ENCODE assay signal across 26 mouse cellular contexts in genomic region chr13:51190336-51190735, GRCm38 (mm10). TPM values are rescaled to one million over a fixed set of nuclear protein-coding genes. Genes with fewer than 3 reads are reported as not detected.
DNase-seq lines count a peak whose midpoint lies in the region; ATAC-seq and TF ChIP-seq lines count a peak whose summit lies in the region.
"Had no signal": no experiment of that assay in that cellular context is flagged by ENCODE, and none has a peak within 500 bp of the region (broad histone marks: within the 10 kb centered on the region; RNA-seq: fewer than 3 reads in every experiment).

No protein-coding gene starts in this region.

- H3K36me3 ChIP-seq in heart, embryonic 11.5 days (ENCODE audit: control insufficient read depth, insufficient read depth, low read length), result no peaks in the 10 kb centered on the region
- H3K36me3 ChIP-seq in liver, postnatal 0 days (replicated peaks; ENCODE audit: insufficient read depth, low read length), result no peaks in the 10 kb centered on the region
- H3K36me3 ChIP-seq: heart, embryonic 10.5 days; hindbrain, embryonic 13.5 days; limb, embryonic 13.5 days; liver, embryonic 13.5 days; lung, embryonic 15.5 days; midbrain, embryonic 12.5 days; neural tube, embryonic 13.5 days had no signal

- no peaks in the 10 kb centered on the region for H3K9me3 ChIP-seq in heart, embryonic 11.5 days (replicated peaks; ENCODE audit: control insufficient read depth, low read length)
- no peaks in the 10 kb centered on the region for H3K9me3 ChIP-seq in liver, postnatal 0 days (ENCODE audit: low read length)
- H3K9me3 ChIP-seq: forebrain, embryonic 13.5 days; heart, embryonic 10.5 days; hindbrain, embryonic 13.5 days; limb, embryonic 13.5 days; lung, embryonic 15.5 days; midbrain, embryonic 12.5 days; neural tube, embryonic 13.5 days had no signal

- H3K4me2 ChIP-seq in heart, embryonic 11.5 days, result no peak overlapping the region
- no peak overlapping the region for H3K4me2 ChIP-seq in liver, postnatal 0 days (ENCODE audit: low read depth, low read length)
- H3K4me2 ChIP-seq: forebrain, embryonic 13.5 days; hindbrain, embryonic 13.5 days; limb, embryonic 13.5 days; liver, embryonic 13.5 days; lung, embryonic 15.5 days; midbrain, embryonic 12.5 days; neural tube, embryonic 13.5 days had no signal

- no peaks in the 10 kb centered on the region for H3K4me1 ChIP-seq in heart, embryonic 11.5 days (ENCODE audit: control insufficient read depth, insufficient read depth, low read length)
- no peaks in the 10 kb centered on the region for H3K4me1 ChIP-seq in liver, postnatal 0 days (ENCODE audit: insufficient read depth)
- H3K4me1 ChIP-seq: forebrain, embryonic 13.5 days; heart, embryonic 10.5 days; hindbrain, embryonic 13.5 days; liver, embryonic 13.5 days; lung, embryonic 15.5 days; midbrain, embryonic 12.5 days; neural tube, embryonic 13.5 days had no signal

- no peak for ATAC-seq in heart, embryonic 11.5 days (replicated peaks; ENCODE audit: insufficient number of reproducible peaks, low FRiP score, low TSS enrichment)
- ATAC-seq in liver, postnatal 0 days, result no peak
- ATAC-seq: forebrain, embryonic 13.5 days had no signal

- DNase-seq in heart, adult 11 months, result peak; percentile 56
- DNase-seq in liver, postnatal 0 days, result no peak
- DNase-seq in liver, result no peak
- DNase-seq in thymus, postnatal 14 days, result peak; percentile 10
- DNase-seq in thymus, postnatal 25 days, result no peak
- DNase-seq in adrenal gland, postnatal 4 days (ENCODE audit: low spot score in 2 of 2), result no peak
- DNase-seq: adrenal gland, adult 8-10 months; cerebellum, adult 11 months; cerebellum, adult 9-10 months; cerebellum, postnatal 36 days; gastrocnemius, postnatal 14 days; heart, postnatal 36 days; kidney, adult 18-20 months; kidney, postnatal 4 days; liver, embryonic 13.5 days; lung, postnatal 36 days; thymus, adult 18-20 months had no signal

- TF ChIP-seq EP300 in liver, postnatal 0 days (IDR thresholded peaks at IDR 0.05; ENCODE audit: low read depth), result no peak

- TF ChIP-seq CTCF in liver, postnatal 0 days (IDR thresholded peaks at IDR 0.05; ENCODE audit: low read depth), result 0 out of 2 replicates have a peak, but pooled peaks have one; percentile 20

- H3K27ac ChIP-seq in heart, embryonic 11.5 days (ENCODE audit: low read depth, low read length), result no peak overlapping the region
- H3K27ac ChIP-seq in liver, postnatal 0 days (ENCODE audit: low read depth), result no peak overlapping the region
- H3K27ac ChIP-seq: forebrain, embryonic 13.5 days; heart, embryonic 10.5 days; hindbrain, embryonic 13.5 days; limb, embryonic 13.5 days; liver, embryonic 13.5 days; lung, embryonic 15.5 days; midbrain, embryonic 12.5 days; neural tube, embryonic 13.5 days had no signal

- no peak overlapping the region for H3K4me3 ChIP-seq in heart, embryonic 11.5 days (ENCODE audit: low read depth, low read length)
- H3K4me3 ChIP-seq in liver, postnatal 0 days (ENCODE audit: low read depth, low read length), result no peak overlapping the region
- H3K4me3 ChIP-seq: forebrain, embryonic 13.5 days; heart, embryonic 10.5 days; hindbrain, embryonic 13.5 days; limb, embryonic 13.5 days; liver, embryonic 13.5 days; lung, embryonic 15.5 days; midbrain, embryonic 12.5 days; neural tube, embryonic 13.5 days had no signal

- WGBS in heart, embryonic 11.5 days (ENCODE audit: insufficient replicate concordance), result 45% methylated on average over 3 of the region's 3 CpGs
- 41% methylated on average over 3 of the region's 3 CpGs for WGBS in liver, postnatal 0 days (ENCODE audit: insufficient replicate concordance)

- H3K27me3 ChIP-seq in heart, embryonic 11.5 days (ENCODE audit: control insufficient read depth, insufficient read depth, low read length), result no peaks in the 10 kb centered on the region
- H3K27me3 ChIP-seq in liver, postnatal 0 days (ENCODE audit: insufficient read depth, low read length), result no peaks in the 10 kb centered on the region
- H3K27me3 ChIP-seq: forebrain, embryonic 13.5 days; hindbrain, embryonic 13.5 days; limb, embryonic 13.5 days; liver, embryonic 13.5 days; lung, embryonic 15.5 days; neural tube, embryonic 13.5 days had no signal

- no peak overlapping the region for H3K9ac ChIP-seq in heart, embryonic 11.5 days (ENCODE audit: low read depth, low read length)
- no peak overlapping the region for H3K9ac ChIP-seq in liver, postnatal 0 days (replicated peaks)
- H3K9ac ChIP-seq: forebrain, embryonic 13.5 days; hindbrain, embryonic 13.5 days; limb, embryonic 13.5 days; liver, embryonic 13.5 days; lung, embryonic 15.5 days; midbrain, embryonic 12.5 days; neural tube, embryonic 13.5 days had no signal

RNA-seq across cellular contexts. Expression of gene Nxnl2, which starts 19.5 kb away (rescaled TPM):
- polyA plus RNA-seq in heart, embryonic 11.5 days (2014; fragmentation: Nextera tagmentation; extraction: Ambion mirVana), result 0.69 and 1.2 TPM in 2 replicates
- polyA plus RNA-seq in liver, postnatal 0 days (2015; fragmentation: Nextera tagmentation; extraction: Ambion mirVana), result 0.15 and 0.19 TPM in 2 replicates
- total RNA-seq in adrenal gland, postnatal 4 days (2021), result 1 to 10 TPM; 1.2 to 1.4 TPM
- total RNA-seq: granulocyte monocyte progenitor cell, adult 5-6 weeks had no signal
- polyA plus RNA-seq: liver, embryonic 13.5 days had no signal

Comparison
In these comparisons a context has a peak if more than half of its experiments do, and no peak if none do; other contexts are left out.
1. DNase-seq: peak in heart, adult 11 months (single experiment) and thymus, postnatal 14 days (single experiment); none in liver, postnatal 0 days (single experiment), liver (single experiment), thymus, postnatal 25 days (single experiment) and adrenal gland, postnatal 4 days (0 of 2).